Mouse (Mus musculus) thymus, postnatal 0 days (tissue): ENCODE results near the gene Cfap43. TPM values are rescaled to one million over a fixed set of nuclear protein-coding genes. Genes with fewer than 3 reads are reported as not detected.
A peak's percentile ranks its signal among the peaks of the same experiment; 100 is the strongest.

Source experiments
- DNase-seq: peaks from one replicate; pipeline ENCODE4 v3.0.0-alpha.2; 2015; ENCODE audit warnings: low spot score
- polyA plus RNA-seq: library from polyadenylated mRNA; unstranded; fragments of >200 nt; fragmentation: Nextera tagmentation; extraction: Ambion mirVana; gene quantifications from 2 replicates; pipeline ENCODE4 v1.2.1, GENCODE M21; 2015

Cfap43 gene
- polyA plus RNA-seq, 1 experiment from 2014 or later: 0.20 TPM

DNA sequence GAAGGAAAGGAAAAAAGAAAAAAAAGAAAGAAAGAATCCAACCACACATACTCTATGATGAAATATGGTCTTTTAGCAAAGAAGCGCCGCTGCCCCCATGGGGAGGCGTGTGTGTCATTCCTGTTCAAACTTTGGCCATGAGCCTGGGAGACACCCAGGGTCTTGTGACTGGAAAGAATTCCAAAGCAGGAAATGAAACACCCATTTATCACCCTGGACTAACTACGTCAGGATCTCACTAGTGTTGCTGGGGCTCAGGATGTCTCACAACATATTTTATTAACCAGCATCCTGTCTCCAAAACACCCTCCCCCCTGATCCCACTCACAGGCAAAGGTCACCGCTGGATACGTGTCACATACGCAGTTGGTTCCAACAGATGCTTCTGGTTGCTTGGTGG lies 32.5 kb downstream of the Cfap43 start:
- no peak for DNase-seq

DNA sequence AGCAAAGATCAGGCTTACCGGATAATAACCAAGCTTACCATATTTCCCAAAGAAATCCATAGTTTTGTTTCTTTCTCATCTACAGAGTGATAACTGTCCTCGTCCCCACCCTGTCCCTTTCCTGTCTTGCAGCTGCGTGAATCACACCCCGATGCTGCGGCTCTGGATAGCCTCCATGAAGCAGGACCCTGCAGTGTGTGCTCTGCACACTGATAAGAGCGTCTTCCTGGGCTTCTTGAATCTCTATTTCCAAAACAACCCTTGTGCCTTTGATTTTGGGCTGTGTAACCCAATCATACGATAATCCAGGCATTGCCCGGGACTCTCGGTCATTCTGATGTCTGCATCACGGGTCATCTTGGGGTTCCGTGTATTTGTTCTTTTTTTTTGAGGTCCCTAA lies 33.2 kb downstream of the Cfap43 start:
- no peak for DNase-seq

DNA sequence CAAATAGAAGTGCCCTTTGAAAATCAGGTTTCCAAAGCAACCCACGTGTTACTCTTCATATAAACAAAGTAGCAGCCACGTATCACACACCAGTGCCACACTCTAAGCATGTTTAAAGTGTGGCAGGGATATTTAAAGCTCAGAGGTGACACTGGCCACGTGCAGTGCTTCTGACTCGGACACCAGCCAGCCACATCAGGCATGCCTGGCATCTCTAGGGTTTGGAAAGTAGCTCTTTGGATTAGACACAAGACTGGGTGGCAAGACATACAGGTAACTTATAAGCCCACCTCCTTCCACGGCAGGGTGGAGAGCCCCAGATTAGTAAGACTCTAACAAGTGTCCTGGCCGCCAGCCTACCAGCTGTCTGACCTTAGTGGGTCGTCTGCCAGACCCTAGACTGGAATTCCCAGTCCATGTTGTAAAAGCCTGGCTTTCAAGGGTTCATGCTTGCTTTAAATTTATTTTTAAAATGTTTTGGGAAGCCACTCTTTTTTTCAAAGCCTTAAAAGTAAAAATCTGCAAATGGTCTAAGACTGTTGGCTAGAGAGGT lies 33.8 kb downstream of the Cfap43 start:
- DNase-seq: no peak

DNA sequence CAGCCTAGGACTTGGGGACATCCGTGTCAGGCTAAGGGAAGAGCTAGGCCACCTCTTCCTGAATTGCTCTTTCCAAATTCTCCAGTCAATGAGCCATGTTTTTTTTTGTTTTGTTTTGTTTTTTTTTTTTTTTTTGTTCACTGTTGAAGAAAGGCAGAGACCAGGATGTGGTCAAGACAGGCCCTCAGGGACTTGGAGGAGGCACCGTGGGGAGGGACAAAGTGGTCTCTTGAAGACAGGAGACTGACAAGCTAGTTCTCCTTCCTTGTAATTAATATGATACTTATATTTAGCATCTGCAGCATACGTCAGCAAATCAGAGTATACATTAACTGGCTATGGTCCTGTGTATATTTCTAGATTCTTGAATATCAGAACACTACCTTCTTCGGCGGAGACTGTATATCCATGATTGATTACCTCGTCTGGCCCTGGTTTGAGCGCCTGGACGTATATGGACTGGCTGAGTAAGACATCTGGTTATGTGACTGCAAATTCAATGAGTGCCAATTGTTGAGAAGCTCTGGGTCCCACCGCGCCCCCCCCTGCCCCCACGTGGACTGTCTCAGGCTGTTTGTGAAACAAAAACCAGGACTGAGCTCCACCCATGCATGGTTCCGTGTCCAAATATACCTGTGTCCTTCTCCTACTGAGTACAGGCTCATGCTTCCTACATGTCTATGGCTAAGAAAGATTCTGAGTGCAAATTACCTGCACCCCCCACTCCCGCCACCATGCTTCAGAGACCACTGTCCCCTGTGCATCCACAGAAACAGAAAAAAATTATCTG lies 34.6 kb downstream of the Cfap43 start:
- no peak for DNase-seq

DNA sequence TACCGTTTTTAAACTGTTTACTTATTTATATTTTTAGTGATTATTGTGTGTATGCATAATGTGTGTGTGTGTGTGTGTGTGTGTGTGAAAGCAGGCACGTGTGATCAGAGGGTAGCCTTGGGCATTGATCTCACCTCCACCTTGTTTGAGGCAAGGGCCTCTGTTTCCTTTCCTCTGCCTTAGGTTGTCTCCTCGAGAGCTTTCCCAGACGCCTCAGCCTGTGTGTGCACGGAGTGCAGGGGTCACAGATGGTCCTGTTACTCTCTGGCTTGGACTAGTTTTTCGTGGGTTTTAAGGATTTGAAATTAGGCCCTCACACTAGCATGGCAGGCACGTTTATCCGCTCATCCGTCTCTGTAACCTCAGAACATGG lies 36.2 kb downstream of the Cfap43 start:
- DNase-seq: no peak

DNA sequence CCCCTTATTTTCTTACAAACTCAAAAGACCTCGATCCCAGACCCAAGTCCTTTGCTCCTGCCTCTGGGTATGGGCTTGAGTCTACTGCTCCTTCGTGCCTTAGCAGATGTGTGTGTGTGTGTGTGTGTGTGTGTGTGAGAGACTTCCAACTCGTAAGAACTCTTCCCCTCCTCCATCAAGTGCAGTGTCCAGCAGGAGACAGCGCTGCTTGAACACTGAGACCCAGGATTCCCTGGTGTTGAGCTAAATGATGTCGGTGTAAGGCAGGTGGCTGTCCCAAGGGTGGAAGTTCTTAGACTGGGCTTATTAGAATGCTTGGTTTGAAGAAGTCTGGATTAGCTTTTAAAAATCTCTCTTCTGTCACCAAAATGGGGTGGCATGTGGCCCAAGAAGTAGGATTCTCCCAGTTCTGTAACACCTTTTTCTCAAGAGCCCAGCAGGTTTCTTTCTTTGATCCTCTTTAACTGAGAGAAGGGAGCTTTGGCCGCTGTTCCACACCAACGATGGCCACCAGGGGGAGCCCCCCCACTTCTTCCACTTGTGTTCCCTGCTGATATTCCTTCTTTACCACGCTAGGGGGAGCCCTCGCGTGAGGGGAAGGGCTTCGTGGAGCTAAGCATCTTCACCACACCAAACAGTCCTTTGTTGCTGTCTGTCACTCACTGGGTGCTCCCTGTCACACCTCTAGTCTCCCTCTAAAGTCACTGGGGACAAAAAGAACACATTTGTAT lies 36.8 kb downstream of the Cfap43 start:
- DNase-seq: peak; percentile 91

DNA sequence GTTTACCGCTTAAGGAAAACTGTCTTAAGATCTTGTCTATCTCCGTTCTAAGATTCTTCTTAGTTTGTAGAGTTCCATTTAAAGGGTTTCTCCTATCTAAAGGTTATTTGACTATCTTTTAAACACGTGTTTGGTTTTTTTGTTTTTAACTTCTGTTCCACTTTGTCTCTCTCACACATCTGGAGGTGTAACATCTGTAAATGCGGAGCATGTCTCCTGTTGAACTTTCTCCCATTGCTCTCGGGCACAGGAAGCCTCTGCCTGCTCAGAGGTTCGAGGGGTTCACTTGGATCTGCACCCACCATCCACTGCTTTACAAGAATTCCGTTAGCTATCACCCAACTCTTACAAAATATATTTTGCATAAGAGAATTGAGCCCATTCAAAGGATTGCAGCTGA lies 37.5 kb downstream of the Cfap43 start:
- no peak for DNase-seq

DNA sequence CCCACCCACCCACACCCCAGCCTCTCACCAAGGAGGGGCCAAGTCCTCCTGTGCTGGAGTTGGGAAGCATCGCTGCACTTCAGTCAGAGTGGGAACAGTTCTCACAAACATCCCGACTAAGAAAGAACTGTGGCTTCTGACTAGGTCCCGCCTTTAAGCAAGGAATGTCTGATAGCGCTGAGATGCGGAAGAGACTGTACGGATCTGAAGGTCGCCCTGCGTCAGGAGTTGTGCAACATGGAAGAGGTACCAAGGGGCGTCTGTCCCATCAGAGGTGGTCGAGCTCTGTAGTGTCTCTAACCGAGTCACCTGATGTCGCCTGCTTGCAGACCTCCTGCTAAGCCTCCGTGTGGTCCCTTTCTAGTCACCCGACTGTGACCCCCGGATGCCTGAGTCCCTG lies 42.8 kb downstream of the Cfap43 start:
- no peak for DNase-seq

DNA sequence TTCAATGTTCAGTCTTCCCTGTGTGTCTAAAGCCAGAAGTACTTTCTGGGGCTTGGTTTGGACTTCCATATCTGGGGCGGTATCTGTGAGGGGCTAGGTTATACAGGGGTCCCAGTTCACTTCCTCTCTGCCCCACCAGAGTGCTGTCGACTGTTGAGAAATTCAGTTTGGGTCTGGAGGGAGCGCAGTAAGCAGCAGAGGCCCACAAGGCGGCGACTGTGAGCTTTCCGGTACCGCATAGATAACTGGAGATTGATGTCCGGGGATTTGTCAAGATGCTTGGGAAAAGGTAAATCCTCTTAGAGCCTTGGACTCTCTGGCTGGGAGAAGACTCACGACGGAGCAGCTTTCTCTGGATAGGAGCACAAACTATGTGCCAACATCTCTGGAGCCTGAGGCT lies 47.6 kb downstream of the Cfap43 start:
- DNase-seq: peak; percentile 36

DNA sequence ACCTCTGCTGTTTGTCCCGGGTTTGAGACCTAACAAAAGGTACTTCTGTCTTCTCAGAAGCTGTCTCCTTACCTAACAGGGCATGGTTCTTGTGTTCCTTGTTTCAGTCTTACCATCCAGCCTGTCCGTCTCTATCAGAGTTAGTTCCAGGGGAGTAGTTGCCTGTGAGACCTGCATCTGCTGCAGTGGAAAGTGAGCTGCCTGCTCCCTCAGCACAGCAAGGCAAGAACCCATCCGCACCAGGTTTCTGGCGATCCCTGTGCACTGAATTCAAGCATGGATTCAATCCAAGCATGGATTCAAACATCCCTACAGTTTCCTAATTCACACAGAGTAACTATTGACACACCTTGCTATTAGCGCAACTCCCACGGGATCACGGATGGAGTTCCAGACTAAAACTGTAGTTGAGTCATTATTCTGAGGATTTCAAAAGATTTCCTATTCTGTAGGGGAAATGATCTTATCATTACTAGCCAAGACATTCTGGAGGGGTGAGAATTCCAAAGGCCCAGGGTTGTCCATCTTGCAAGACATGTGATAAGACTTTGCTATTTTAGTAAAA lies 48.9 kb downstream of the Cfap43 start:
- DNase-seq: no peak

DNA sequence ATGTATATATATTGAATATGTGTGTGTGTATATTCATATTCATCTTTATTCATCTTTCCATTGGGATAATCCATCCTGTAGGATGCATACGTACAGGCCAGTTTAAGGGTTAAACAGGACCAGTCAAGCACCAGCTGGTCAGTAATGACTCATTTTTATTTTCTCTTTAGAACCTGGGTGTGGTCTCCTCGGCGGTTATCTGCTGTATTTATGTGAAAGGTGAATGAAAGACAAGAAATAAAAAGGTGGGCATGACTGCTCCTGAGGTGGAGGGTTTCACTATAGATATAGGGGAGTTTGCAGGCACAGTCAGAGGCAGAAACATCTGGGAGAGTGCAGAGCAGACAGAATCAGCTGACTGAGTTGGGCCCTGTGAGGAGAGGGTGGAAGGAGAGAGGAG lies 49.6 kb downstream of the Cfap43 start:
- no peak for DNase-seq

DNA sequence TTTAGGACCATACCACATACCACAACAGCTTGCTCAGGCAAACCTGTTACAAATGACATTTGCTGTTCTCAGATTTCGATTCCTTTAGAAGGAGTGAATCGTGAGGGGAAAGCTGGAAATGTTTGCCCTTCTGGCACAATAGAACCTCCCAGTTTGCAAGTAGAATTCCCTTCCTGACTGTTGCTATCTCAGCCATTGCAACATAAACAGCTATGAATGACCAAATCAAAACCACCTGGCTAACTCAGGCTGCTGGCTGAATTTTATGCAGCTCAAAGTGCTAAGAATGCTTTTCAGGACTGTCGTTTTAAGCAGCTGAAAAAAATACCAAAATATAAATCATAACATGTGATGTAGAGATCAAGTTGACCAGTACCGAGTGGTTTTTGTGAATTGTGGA lies 50.1 kb downstream of the Cfap43 start:
- no peak for DNase-seq

DNA sequence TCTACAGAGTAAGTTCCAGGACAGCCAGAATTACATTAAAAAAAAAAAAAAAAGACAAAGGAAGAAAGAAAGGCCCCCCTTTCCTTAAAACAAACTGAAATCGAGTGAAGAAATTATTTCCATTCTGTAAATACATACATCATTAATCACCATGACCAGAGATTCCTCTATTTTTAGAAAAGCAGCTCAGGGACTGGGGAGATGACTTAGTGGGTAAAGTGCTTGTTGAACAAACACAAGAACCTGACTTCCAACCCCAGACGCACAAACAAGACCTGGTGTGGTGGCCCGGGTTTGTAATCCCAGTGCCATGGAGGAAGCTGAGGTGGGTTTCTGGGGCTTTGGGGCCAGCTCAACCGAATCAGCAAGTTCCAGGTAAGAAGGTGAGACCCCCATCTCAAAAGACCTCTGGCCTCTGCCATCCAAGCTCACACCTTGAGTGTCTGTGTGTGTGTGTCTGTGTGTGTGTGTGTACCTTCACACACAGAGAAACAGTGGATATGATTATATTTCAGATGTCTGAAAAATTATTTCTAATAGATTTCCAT lies 51.4 kb downstream of the Cfap43 start:
- no peak for DNase-seq

DNA sequence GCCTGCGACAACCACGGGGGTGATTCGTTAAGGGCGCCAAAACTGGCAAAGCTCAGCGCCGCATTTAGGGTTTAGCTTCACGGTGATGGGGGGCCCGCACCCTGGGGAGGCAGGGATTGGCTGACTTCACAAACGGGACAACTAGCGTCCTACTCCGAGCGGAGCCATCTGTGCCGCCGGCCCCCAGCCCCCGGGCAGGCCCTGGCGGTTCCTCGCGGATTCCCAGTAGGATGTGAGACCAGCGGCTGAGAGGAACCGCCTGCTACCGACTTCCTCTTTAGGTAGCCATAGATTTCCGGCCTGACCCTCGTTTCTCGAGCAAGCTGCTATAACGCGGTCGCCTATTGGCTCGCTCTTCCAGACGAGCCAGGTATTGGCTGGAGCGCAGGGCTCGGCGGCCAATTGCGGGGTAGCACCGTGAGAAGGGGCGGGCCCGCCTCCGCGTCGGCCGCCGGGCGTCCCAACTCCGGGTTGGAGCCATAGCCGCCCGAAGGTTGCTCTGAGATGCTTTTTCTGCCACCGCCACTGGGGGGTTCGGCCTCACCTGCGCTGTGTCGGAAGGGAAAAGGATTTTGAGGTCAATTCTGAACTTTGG lies 53.6 kb downstream of the Cfap43 start, which contains the start of gene Gsto2:
Gene Gsto2, plus strand, starts transcription at position 182 of the 595 bp plus-strand sequence.
- peak; percentile 97 for DNase-seq

DNA sequence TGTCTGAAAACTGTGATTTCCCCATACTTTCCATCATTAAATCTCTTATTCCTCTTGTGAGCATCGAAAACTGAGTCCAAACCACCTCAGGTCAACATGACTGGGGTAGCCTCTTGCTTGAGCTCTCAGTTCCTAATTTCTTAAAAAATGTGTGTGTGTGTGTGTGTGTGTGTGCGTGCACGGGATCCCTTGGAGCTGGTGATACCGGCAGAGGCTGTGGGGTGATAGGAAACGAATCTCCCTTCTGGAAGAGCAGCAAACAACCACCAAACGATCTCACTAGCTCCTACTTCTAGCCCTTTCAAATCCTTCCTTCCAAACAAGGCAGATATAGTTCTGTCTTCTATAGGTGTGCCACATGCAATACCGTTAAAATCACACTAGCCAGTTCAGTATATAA lies 54.4 kb downstream of the Cfap43 start:
- no peak for DNase-seq

DNA sequence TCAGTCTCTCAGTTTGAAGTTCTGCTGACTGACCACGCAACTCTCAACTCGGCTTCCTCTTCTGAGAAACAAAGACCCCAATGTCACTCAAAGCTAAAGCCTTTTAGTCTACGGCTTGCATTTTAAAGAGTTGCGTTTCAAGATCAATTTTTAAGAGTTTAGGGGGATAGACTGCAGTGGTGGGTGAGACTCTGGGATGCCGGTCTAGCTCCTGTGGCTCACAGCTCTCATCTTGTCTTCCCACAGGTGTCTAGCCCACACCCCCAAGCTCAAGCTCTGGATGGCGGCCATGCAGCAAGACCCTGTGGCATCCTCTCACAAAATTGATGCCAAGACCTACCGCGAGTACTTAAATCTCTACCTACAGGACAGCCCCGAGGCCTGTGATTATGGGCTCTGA lies 55.0 kb downstream of the Cfap43 start:
- no peak for DNase-seq

DNA sequence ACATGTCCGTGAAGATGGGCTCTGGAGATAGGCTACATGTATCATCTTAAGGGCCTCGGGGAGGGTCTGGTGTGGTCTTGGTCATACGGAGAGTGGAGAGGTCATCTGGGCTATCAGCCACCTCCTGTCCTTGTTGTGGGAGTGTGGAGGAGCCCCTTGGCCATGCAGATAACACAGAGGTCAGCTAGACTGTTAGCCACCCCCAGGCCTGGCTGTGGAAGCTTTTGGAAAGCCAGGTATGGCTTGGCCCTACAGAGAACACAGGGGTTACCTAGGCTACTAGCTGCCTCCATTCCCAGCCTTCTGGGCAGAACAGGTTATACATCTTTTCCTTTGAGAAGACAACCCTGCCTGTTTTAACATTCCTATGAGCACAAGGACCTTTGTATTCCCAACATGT lies 56.5 kb downstream of the Cfap43 start:
- no peak for DNase-seq

DNA sequence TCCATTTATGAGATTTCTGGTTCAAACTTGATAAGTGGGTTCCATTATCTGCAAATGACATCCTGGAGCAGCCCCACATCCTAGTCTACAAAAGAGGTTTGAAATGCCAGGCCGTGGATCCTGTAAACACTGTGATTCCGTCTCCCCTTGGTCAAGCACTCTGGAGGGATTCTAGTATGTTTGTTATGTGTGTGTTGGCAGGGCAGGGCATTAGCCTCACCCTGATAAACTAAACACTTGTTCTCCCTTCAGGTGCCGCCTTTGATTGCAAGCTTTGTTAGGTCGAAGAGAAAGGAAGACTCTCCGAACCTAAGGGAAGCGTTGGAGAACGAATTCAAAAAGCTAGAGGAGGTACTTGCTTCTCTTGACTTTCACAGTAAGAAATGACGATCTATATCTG lies 59.9 kb downstream of the Cfap43 start:
- DNase-seq: no peak

DNA sequence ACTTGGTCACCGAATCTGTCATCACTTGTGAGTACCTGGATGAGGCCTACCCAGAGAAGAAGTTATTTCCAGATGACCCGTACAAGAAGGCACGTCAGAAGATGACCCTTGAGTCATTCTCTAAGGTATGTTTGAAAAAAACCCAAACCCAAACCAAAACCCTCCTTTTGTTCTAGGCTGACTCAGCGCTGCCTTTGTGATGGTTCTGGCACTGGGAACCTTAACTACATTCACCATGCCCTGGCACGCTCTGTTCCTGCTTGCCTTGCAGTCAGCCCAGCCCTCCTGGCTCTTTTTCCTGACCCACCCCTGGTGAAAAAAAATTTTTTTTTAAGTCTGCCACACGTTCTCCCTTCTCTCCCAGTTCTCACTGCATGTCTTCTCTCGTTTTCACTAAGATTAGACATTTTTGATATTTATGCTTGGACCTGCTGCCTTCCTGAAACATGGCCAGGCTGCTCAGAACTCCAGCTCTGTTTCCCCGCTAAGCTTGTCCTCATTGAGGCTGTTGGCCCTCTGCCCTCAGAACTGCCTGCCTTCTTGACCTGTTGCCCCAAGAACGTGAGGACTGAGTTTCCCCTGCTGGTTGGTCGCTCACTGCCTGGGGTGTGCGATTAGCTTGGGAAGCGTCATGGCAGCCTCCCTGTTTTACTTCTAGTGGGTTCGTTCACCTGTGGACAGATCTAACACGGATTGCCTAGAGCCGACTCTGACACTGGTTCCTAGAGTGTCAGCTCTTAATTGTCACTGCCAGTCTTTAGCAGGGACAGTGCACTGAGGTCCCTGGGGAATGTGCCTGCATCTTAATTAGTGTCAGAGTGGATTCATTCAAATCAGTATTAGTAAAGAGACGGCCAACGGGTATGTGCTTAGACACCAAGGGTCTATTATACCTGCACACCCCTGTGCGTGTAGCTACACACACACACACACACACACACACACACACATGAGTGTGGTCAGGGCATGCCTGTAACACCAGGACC lies 60.8 kb downstream of the Cfap43 start:
- no peak for DNase-seq
